ENCODE assay signal across 10 mouse cellular contexts in genomic region chr16:88112551-88113138, GRCm38 (mm10).
DNase-seq lines count a peak whose midpoint lies in the region; ATAC-seq lines count a peak whose summit lies in the region.
"Had no signal": no experiment of that assay in that cellular context is flagged by ENCODE, and none has a peak within 500 bp of the region (broad histone marks: within the 10 kb centered on the region; RNA-seq: fewer than 3 reads in every experiment).

No protein-coding gene starts in this region.

- peak overlapping the region; percentile 25; the same call in 1 of the 2 replicates for H3K27ac ChIP-seq in hindbrain, embryonic 16.5 days (ENCODE audit: low read depth, low read length)
- H3K27ac ChIP-seq in hindbrain, embryonic 14.5 days, result no peak overlapping the region
- H3K27ac ChIP-seq in heart, embryonic 10.5 days, result no peak overlapping the region
- H3K27ac ChIP-seq: heart, embryonic 13.5 days had no signal

- no peaks in the 10 kb centered on the region for H3K9me3 ChIP-seq in hindbrain, embryonic 16.5 days (ENCODE audit: control insufficient read depth, low read length)
- no peaks in the 10 kb centered on the region for H3K9me3 ChIP-seq in hindbrain, embryonic 14.5 days (ENCODE audit: control insufficient read depth, low read length)
- H3K9me3 ChIP-seq in heart, embryonic 10.5 days, result no peaks in the 10 kb centered on the region
- H3K9me3 ChIP-seq: heart, embryonic 13.5 days had no signal

- no peak overlapping the region for H3K4me3 ChIP-seq in hindbrain, embryonic 16.5 days (ENCODE audit: low read length)
- H3K4me3 ChIP-seq in hindbrain, embryonic 14.5 days (replicated peaks; ENCODE audit: low read length), result no peak overlapping the region
- H3K4me3 ChIP-seq in heart, embryonic 10.5 days, result no peak overlapping the region
- H3K4me3 ChIP-seq: heart, embryonic 13.5 days had no signal

- WGBS in hindbrain, embryonic 16.5 days, result 59% methylated on average over 8 of the region's 8 CpGs
- 74% methylated on average over 8 of the region's 8 CpGs for WGBS in hindbrain, embryonic 14.5 days
- WGBS in heart, embryonic 10.5 days, result 82% methylated on average over 8 of the region's 8 CpGs

- H3K9ac ChIP-seq in hindbrain, embryonic 16.5 days (ENCODE audit: low read depth, low read length), result no peak overlapping the region
- H3K9ac ChIP-seq in hindbrain, embryonic 14.5 days, result no peak overlapping the region
- H3K9ac ChIP-seq: heart, embryonic 13.5 days had no signal

- H3K27me3 ChIP-seq in hindbrain, embryonic 16.5 days (replicated peaks; ENCODE audit: control insufficient read depth, insufficient read depth, low read length), result no peaks in the 10 kb centered on the region
- H3K27me3 ChIP-seq in hindbrain, embryonic 14.5 days (ENCODE audit: control insufficient read depth, insufficient read depth, low read length), result no peaks in the 10 kb centered on the region
- H3K27me3 ChIP-seq in heart, embryonic 10.5 days (ENCODE audit: insufficient read depth, poor library complexity, severe bottlenecking), result no peaks in the 10 kb centered on the region
- H3K27me3 ChIP-seq: heart, embryonic 13.5 days had no signal

- DNase-seq in hindbrain, embryonic 14.5 days (ENCODE audit: low spot score), result no peak
- peak; percentile 38 to 45 for DNase-seq in right cerebral cortex, postnatal 10 days (ENCODE audit: low spot score in 2 of 2)
- no peak for DNase-seq in right cerebral cortex, postnatal 14 days
- DNase-seq in kidney, postnatal 10 days, result peak; percentile 13
- DNase-seq in thymus, postnatal 10 days (ENCODE audit: low spot score in 2 of 2), result no peak
- DNase-seq in heart, embryonic 10.5 days (ENCODE audit: low spot score), result no peak
- DNase-seq: thymus, adult 2 months had no signal

- peak; percentile 78 for ATAC-seq in hindbrain, embryonic 16.5 days
- no peak for ATAC-seq in hindbrain, embryonic 14.5 days (ENCODE audit: low FRiP score)
- no peak for ATAC-seq in inflammation-experienced regulatory T-cells, adult 6 months

- H3K4me2 ChIP-seq in hindbrain, embryonic 16.5 days (ENCODE audit: low read length), result no peak overlapping the region
- H3K4me2 ChIP-seq in hindbrain, embryonic 14.5 days (replicated peaks), result no peak overlapping the region
- H3K4me2 ChIP-seq: heart, embryonic 13.5 days had no signal

- H3K36me3 ChIP-seq in hindbrain, embryonic 16.5 days (ENCODE audit: control insufficient read depth, insufficient read depth, low read length), result no peaks in the 10 kb centered on the region
- H3K36me3 ChIP-seq in hindbrain, embryonic 14.5 days (replicated peaks; ENCODE audit: control insufficient read depth, insufficient read depth), result no peaks in the 10 kb centered on the region
- no peaks in the 10 kb centered on the region for H3K36me3 ChIP-seq in heart, embryonic 10.5 days
- H3K36me3 ChIP-seq: heart, embryonic 13.5 days had no signal

- H3K4me1 ChIP-seq in hindbrain, embryonic 16.5 days (ENCODE audit: control insufficient read depth, insufficient read depth, low read depth, low read length), result peaks cover 4% of the 10 kb centered on the region; the same call in 1 of the 2 replicates
- H3K4me1 ChIP-seq in hindbrain, embryonic 14.5 days (replicated peaks; ENCODE audit: control insufficient read depth, insufficient read depth, low read length), result 0 out of 2 replicates have a peak, but pooled peaks cover 3% of the 10 kb centered on the region
- no peaks in the 10 kb centered on the region for H3K4me1 ChIP-seq in heart, embryonic 10.5 days
- H3K4me1 ChIP-seq: heart, embryonic 13.5 days had no signal

Comparison
In these comparisons a context has a peak if more than half of its experiments do, and no peak if none do; other contexts are left out.
1. DNase-seq: peak in right cerebral cortex, postnatal 10 days (2 of 2) and kidney, postnatal 10 days (single experiment); none in hindbrain, embryonic 14.5 days (single experiment), right cerebral cortex, postnatal 14 days (single experiment), thymus, postnatal 10 days (0 of 2) and heart, embryonic 10.5 days (single experiment).